Mouse (Mus musculus) heart, postnatal 0 days (tissue): ENCODE results near the gene Ttc21a.

Experiments used
- CTCF ChIP-seq: IDR thresholded peaks from 2 replicates; pipeline ENCODE4 v1.5.1; 2016; ENCODE audit warnings: antibody characterized with exemption, control low read depth, low read depth
- EP300 ChIP-seq: IDR thresholded peaks from 2 replicates; pipeline ENCODE4 v1.6.1; 2016; ENCODE audit warnings: antibody characterized with exemption, low read depth

- TF ChIP-seq CTCF (no peak), EP300 (no peak)
Observed at GRCm38 (mm10) chr9:120002893-120003292, 65.5 kb downstream of the Ttc21a start.
